Mouse (Mus musculus) cerebellum, adult 2 months (tissue): Measurements from ENCODE around the gene Il22ra1. TPM values are rescaled to one million over a fixed set of nuclear protein-coding genes. Genes with fewer than 3 reads are reported as not detected.
A peak's percentile ranks its signal among the peaks of the same experiment; 100 is the strongest.

Experiments used
- DNase-seq, 2 experiments: peaks; one replicate each; pipeline ENCODE4 v3.0.0; 2021
- H3K27ac ChIP-seq: fragments of 200-500 bp; 2 replicates; pipeline ENCODE4 v1.5.1; 2012; ENCODE audit warnings: low read length, control low read depth, inconsistent platforms; ENCODE audit not compliant: insufficient read depth
- H3K27me3 ChIP-seq: fragments of 200-500 bp; 2 replicates; pipeline ENCODE4 v1.6.1; 2012; ENCODE audit warnings: inconsistent platforms, mild to moderate bottlenecking, low read length, moderate library complexity; ENCODE audit not compliant: control insufficient read depth, insufficient read depth
- H3K4me1 ChIP-seq: fragments of 200-500 bp; 2 replicates; pipeline ENCODE4 v1.6.1; 2011; ENCODE audit warnings: low read length; ENCODE audit not compliant: control insufficient read depth, insufficient read depth
- H3K4me3 ChIP-seq: fragments of 200-500 bp; replicated peaks from 2 replicates; pipeline ENCODE3; 2011; ENCODE audit warnings: mild to moderate bottlenecking, low read depth, low read length, control low read depth; ENCODE audit not compliant: insufficient read depth
- CTCF ChIP-seq: fragments of 200-500 bp; IDR thresholded peaks from 2 replicates; pipeline ENCODE4 v1.5.1; 2011; ENCODE audit warnings: low read depth, mild to moderate bottlenecking, control low read depth, low read length, moderate library complexity, borderline replicate concordance; ENCODE audit not compliant: insufficient read depth
- POLR2A ChIP-seq: fragments of 200-500 bp; IDR thresholded peaks from 2 replicates; pipeline ENCODE4 v1.6.1; 2011; ENCODE audit warnings: low read length, control low read depth, borderline replicate concordance; ENCODE audit not compliant: insufficient read depth
- WGBS: fragments of 180-500 bp; shearing (Covaris S2); methylation state at CpG from one replicate; pipeline ENCODE4 v1.1.7; 2018; 5-methylcytosine and 5-hydroxymethylcytosine counted together
- polyA plus RNA-seq: library from polyadenylated mRNA; depleted of rRNA; stranded (reverse); fragments of >200 nt; gene quantifications from 2 replicates; pipeline ENCODE4 v1.2.3, GENCODE M21; 2012

Gene Il22ra1
- polyA plus RNA-seq, 1 experiment = not detected

- H3K4me3 ChIP-seq = no peak overlapping the region
- H3K27me3 ChIP-seq = no peaks in the 10 kb centered on the region
- H3K4me1 ChIP-seq = no peaks in the 10 kb centered on the region
- WGBS = 51% methylated on average over 7 of the region's 7 CpGs
- no peak for TF ChIP-seq CTCF
- no peak for TF ChIP-seq POLR2A
- no peak for DNase-seq
- H3K27ac ChIP-seq = no peak overlapping the region
Observed at GRCm38 (mm10) chr4:135752106-135752778, 24.3 kb downstream of the Il22ra1 start.

GRCm38 (mm10) chr4:135752779-135753164, 24.8 kb downstream of the Il22ra1 start:
- Histone ChIP-seq H3K4me3 (no peak overlapping the region), H3K27me3 (no peaks in the 10 kb centered on the region), H3K4me1 (no peaks in the 10 kb centered on the region), H3K27ac (no peak overlapping the region)
- 92% methylated on average over 8 of the region's 8 CpGs for WGBS
- DNase-seq = no peak
- TF ChIP-seq CTCF = no peak
- no peak for TF ChIP-seq POLR2A

- H3K4me3 ChIP-seq = no peak overlapping the region
- 34% methylated on average over 4 of the region's 4 CpGs for WGBS
Observed at GRCm38 (mm10) chr4:135758331-135758730, 30.4 kb downstream of the Il22ra1 start.

GRCm38 (mm10) chr4:135758825-135759224, 30.9 kb downstream of the Il22ra1 start:
- TF ChIP-seq POLR2A = no peak
- no peak for TF ChIP-seq CTCF

More at GRCm38 (mm10) chr4:135758331-135758730, 30.4 kb downstream of the Il22ra1 start:
- Histone ChIP-seq H3K4me1 (0 out of 2 replicates have a peak, but pooled peaks cover 3% of the 10 kb centered on the region), H3K27ac (no peak overlapping the region), H3K27me3 (no peaks in the 10 kb centered on the region; the same call in 1 of the 2 replicates)
- peak; percentile 18; the same call in 1 of the 2 replicates for TF ChIP-seq CTCF
- no peak for TF ChIP-seq POLR2A
- DNase-seq = no peak

GRCm38 (mm10) chr4:135759356-135759976, 31.5 kb downstream of the Il22ra1 start, which contains the start of gene Myom3:
TSS of gene Myom3 (plus strand) at chr4:135759715.
- WGBS = 58% methylated on average over 10 of the region's 10 CpGs
- TF ChIP-seq CTCF (no peak), POLR2A (no peak)
- H3K27ac ChIP-seq = no peak within 1 kb of the TSS
- H3K4me1 ChIP-seq = 0 out of 2 replicates have a peak, but pooled peaks cover 3% of the 10 kb centered on the region
- H3K27me3 ChIP-seq = no peaks in the 10 kb centered on the region; the same call in 1 of the 2 replicates
- DNase-seq = no peak
- no peak within 1 kb of the TSS for H3K4me3 ChIP-seq

More at GRCm38 (mm10) chr4:135758825-135759224, 30.9 kb downstream of the Il22ra1 start:
- Histone ChIP-seq H3K27me3 (no peaks in the 10 kb centered on the region; the same call in 1 of the 2 replicates), H3K27ac (no peak overlapping the region), H3K4me1 (0 out of 2 replicates have a peak, but pooled peaks cover 3% of the 10 kb centered on the region), H3K4me3 (no peak overlapping the region)
- no peak for DNase-seq
- WGBS = 40% methylated on average over 6 of the region's 6 CpGs

GRCm38 (mm10) chr4:135761048-135761447, 33.1 kb downstream of the Il22ra1 start:
- no peak overlapping the region for H3K27ac ChIP-seq
- 0 out of 2 replicates have a peak, but pooled peaks cover 3% of the 10 kb centered on the region for H3K4me1 ChIP-seq
- H3K27me3 ChIP-seq = no peaks in the 10 kb centered on the region; the same call in 1 of the 2 replicates
- 28% methylated on average over 8 of the region's 8 CpGs for WGBS
- H3K4me3 ChIP-seq = no peak overlapping the region
- TF ChIP-seq POLR2A (no peak), CTCF (no peak)
- no peak for DNase-seq

- Histone ChIP-seq H3K4me1 (0 out of 2 replicates have a peak, but pooled peaks cover 3% of the 10 kb centered on the region), H3K27me3 (no peaks in the 10 kb centered on the region; the same call in 1 of the 2 replicates), H3K4me3 (no peak overlapping the region), H3K27ac (no peak overlapping the region)
- TF ChIP-seq CTCF = no peak
- TF ChIP-seq POLR2A = no peak
- no peak for DNase-seq
- 87% methylated on average over 7 of the region's 7 CpGs for WGBS
Observed at GRCm38 (mm10) chr4:135761569-135761968, 33.6 kb downstream of the Il22ra1 start.

GRCm38 (mm10) chr4:135762251-135762906, 34.4 kb downstream of the Il22ra1 start:
- Histone ChIP-seq H3K27me3 (no peaks in the 10 kb centered on the region; the same call in 1 of the 2 replicates), H3K4me1 (0 out of 2 replicates have a peak, but pooled peaks cover 3% of the 10 kb centered on the region), H3K4me3 (no peak overlapping the region), H3K27ac (no peak overlapping the region)
- 12% methylated on average over 19 of the region's 19 CpGs for WGBS
- TF ChIP-seq CTCF = no peak
- TF ChIP-seq POLR2A = no peak
- DNase-seq = peak in 1 of 2 experiments; percentile 15
